Mouse (Mus musculus) stomach, embryonic 15.5 days (tissue): ENCODE data around the gene Ets2. TPM values are rescaled to one million over a fixed set of nuclear protein-coding genes. Genes with fewer than 3 reads are reported as not detected.

Source experiments
- ATAC-seq: fragments of 200-750 bp; cut with Nextera tagmentation; 2 replicates; pipeline ENCODE4 v1.8.0; 2017; ENCODE audit warnings: low read depth, moderate number of reproducible peaks, moderate TSS enrichment; ENCODE audit not compliant: insufficient read depth, low FRiP score
- H3K27ac ChIP-seq: fragments of 300-500 bp; sonication (generic); 2 replicates; pipeline ENCODE4 v1.5.1; 2015; ENCODE audit warnings: mild to moderate bottlenecking, inconsistent platforms
- H3K27me3 ChIP-seq: fragments of 300-500 bp; sonication (generic); replicated peaks from 2 replicates; pipeline ENCODE4 v1.6.1; 2015; ENCODE audit warnings: inconsistent platforms
- H3K36me3 ChIP-seq: fragments of 300-500 bp; sonication (generic); 2 replicates; pipeline ENCODE4 v1.6.1; 2015; ENCODE audit warnings: inconsistent platforms
- H3K4me1 ChIP-seq: fragments of 300-500 bp; sonication (generic); 2 replicates; pipeline ENCODE4 v1.6.1; 2015; ENCODE audit warnings: inconsistent platforms
- H3K4me2 ChIP-seq: fragments of 300-500 bp; sonication (generic); 2 replicates; pipeline ENCODE4 v1.6.1; 2015; ENCODE audit warnings: mild to moderate bottlenecking, inconsistent platforms
- H3K4me3 ChIP-seq: fragments of 300-500 bp; sonication (generic); replicated peaks from 2 replicates; pipeline ENCODE4 v1.5.1; 2015; ENCODE audit warnings: inconsistent platforms
- H3K9ac ChIP-seq: fragments of 300-500 bp; sonication (generic); 2 replicates; pipeline ENCODE4 v1.6.1; 2015; ENCODE audit warnings: inconsistent platforms
- H3K9me3 ChIP-seq: fragments of 300-500 bp; sonication (generic); 2 replicates; pipeline ENCODE4 v1.6.1; 2016; ENCODE audit warnings: inconsistent platforms
- WGBS: fragments of 180-500 bp; shearing (Covaris S2); methylation state at CpG from one replicate; pipeline ENCODE4 v1.1.7; 2015; 5-methylcytosine and 5-hydroxymethylcytosine counted together
- polyA plus RNA-seq: library from polyadenylated mRNA; unstranded; fragments of >200 nt; fragmentation: Nextera tagmentation; extraction: Ambion mirVana; gene quantifications from 2 replicates; pipeline ENCODE4 v1.2.1, GENCODE M21; 2015

The Ets2 gene
- polyA plus RNA-seq, 1 experiment from 2014 or later: 59.2 TPM

DNA sequence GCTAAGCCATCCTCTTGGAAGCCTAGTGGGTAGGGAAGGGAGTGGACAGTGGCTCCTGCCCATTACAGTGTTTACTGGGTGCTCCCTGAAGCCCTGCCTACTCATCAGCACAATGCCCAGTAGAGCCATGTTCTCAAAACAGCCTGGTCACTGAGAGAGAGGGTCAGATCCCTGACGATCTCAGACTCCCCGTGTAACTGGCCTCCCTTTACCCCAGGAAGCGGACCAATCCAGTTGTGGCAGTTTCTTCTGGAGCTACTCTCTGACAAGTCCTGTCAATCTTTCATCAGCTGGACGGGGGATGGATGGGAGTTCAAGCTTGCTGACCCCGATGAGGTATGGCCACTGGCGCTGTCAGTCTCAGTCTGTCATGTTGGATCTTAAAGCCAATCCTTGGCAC, 15.8 kb downstream of the Ets2 start:
- H3K9ac ChIP-seq: no peak overlapping the region
- ATAC-seq: no peak
- no peak overlapping the region for H3K4me2 ChIP-seq
- 93% methylated on average over 6 of the region's 6 CpGs for WGBS
- H3K27ac ChIP-seq: no peak overlapping the region
- no peaks in the 10 kb centered on the region for H3K4me1 ChIP-seq
- peaks cover 78% of the 10 kb centered on the region for H3K36me3 ChIP-seq
- H3K4me3 ChIP-seq: no peak overlapping the region
- H3K27me3 ChIP-seq: no peaks in the 10 kb centered on the region
- H3K9me3 ChIP-seq: no peaks in the 10 kb centered on the region

DNA sequence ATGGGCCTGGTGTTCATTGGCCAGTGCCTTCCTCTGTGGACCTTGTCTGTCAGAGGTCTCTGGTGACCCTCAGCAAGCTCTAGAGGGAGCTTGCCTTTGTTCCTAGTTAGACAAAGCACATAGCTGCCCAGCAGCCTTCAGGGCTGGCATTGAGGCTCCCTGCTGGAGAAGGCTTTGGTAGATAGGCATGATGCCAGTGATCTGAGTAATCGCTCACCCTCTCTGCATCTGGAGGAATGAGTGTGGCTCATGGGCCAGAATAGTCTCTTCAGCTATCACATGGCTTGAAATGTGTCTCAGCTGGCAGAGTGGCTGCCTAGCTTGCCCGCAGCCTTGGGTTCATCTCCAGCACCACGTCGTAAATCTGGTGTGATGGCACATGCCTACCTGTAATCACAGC, 16.2 kb downstream of the Ets2 start:
- WGBS: 95% methylated on average over 4 of the region's 4 CpGs
- Histone ChIP-seq H3K36me3 (peaks cover 78% of the 10 kb centered on the region), H3K27ac (no peak overlapping the region), H3K4me1 (no peaks in the 10 kb centered on the region), H3K9me3 (no peaks in the 10 kb centered on the region), H3K4me2 (no peak overlapping the region), H3K27me3 (no peaks in the 10 kb centered on the region), H3K4me3 (no peak overlapping the region), H3K9ac (no peak overlapping the region)
- ATAC-seq: no peak

DNA sequence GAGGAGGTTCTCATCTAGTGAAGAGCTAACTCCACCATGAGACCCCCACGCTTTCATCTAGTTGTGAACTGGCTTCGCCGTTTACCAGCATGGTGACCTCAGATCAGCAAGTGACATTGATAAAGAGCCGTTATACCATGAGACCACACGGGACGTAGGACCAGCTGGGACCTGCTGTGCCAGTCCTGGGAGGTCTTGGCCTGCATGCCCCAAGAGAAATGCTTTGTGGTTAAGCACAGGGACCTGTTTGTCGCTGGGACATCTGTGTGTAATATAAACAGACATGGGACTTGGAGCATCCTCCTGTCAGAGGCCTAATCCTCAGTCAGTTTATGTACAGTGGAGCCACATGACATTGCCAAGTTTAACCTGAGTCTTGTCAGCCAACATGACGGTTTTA, 18.7 kb downstream of the Ets2 start:
- Histone ChIP-seq H3K27ac (no peak overlapping the region), H3K4me1 (no peaks in the 10 kb centered on the region), H3K9me3 (no peaks in the 10 kb centered on the region), H3K4me3 (no peak overlapping the region), H3K27me3 (no peaks in the 10 kb centered on the region), H3K36me3 (peaks cover 58% of the 10 kb centered on the region), H3K9ac (no peak overlapping the region), H3K4me2 (no peak overlapping the region)
- WGBS: 82% methylated on average over 8 of the region's 8 CpGs
- ATAC-seq: no peak

DNA sequence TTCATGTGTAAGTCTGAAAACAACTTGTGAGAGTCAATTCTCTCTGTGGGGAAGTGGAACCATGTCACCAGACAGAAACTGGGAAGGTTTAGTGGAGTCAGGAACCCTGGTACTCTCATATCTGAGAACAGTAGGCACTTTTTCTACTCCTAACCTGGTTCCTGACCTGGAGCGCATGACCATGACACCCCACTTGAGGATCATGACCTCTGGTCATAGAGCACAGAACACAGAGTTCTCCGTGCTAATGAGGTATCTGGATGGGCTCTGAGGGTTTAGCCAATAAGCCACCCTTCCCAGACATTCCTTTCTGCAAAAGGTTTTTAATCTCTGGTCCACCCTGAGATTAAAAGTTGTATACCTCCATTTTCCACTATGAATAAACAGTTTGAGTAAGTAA, 22.4 kb downstream of the Ets2 start:
- Histone ChIP-seq H3K36me3 (peaks cover 21% of the 10 kb centered on the region), H3K4me1 (no peaks in the 10 kb centered on the region), H3K4me3 (no peak overlapping the region), H3K9ac (no peak overlapping the region), H3K4me2 (no peak overlapping the region), H3K27ac (no peak overlapping the region), H3K9me3 (no peaks in the 10 kb centered on the region), H3K27me3 (no peaks in the 10 kb centered on the region)
- WGBS: 76% methylated on average over 2 of the region's 2 CpGs
- no peak for ATAC-seq

DNA sequence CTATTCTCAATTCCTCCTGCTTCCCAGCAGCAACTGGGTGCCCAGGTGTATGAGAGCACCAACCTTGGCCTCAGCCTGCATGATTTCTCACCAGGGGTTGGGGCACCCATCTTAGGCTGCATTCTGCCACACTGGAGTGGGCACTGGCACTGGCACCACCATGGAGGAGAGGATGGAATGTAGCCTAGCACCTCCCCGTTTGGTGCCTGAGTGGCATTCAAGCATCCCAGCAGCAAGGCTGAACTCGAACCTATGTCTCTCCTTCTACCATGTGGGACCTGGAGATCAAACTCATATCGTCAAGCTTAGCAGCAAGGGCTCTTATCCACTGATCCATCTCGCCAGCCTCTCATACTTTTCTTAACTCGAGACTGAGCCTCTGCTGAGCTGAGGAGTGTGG, 22.9 kb downstream of the Ets2 start:
- ATAC-seq: no peak
- Histone ChIP-seq H3K4me3 (no peak overlapping the region), H3K36me3 (peaks cover 18% of the 10 kb centered on the region), H3K9me3 (no peaks in the 10 kb centered on the region), H3K9ac (no peak overlapping the region), H3K27ac (no peak overlapping the region), H3K4me2 (no peak overlapping the region), H3K27me3 (no peaks in the 10 kb centered on the region), H3K4me1 (no peaks in the 10 kb centered on the region)
- WGBS: 81% methylated on average over 5 of the region's 5 CpGs

DNA sequence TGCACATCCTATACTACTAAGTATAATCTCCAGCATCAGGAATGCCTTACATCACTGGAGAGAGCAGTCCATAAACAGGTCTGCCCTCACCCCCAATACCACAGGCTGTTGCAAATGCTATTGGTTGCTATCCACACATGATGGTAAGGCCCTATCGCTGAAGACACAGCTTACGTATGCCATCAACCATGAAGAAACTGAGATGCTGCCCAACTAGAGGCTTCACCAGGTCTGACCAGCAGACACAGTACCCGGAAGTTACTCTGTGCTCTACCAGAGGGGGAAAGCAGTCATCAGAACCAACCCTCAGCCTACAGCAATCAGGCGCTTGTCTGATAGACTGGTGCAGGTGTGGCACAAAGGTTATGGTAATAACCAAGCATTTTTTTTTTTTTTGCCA, 24.9 kb downstream of the Ets2 start:
- no peak overlapping the region for H3K27ac ChIP-seq
- H3K9me3 ChIP-seq: no peaks in the 10 kb centered on the region
- H3K4me2 ChIP-seq: no peak overlapping the region
- WGBS: 93% methylated on average over 4 of the region's 4 CpGs
- no peak overlapping the region for H3K9ac ChIP-seq
- H3K4me1 ChIP-seq: no peaks in the 10 kb centered on the region
- no peak for ATAC-seq
- H3K36me3 ChIP-seq: no peaks in the 10 kb centered on the region
- no peaks in the 10 kb centered on the region for H3K27me3 ChIP-seq
- H3K4me3 ChIP-seq: no peak overlapping the region

DNA sequence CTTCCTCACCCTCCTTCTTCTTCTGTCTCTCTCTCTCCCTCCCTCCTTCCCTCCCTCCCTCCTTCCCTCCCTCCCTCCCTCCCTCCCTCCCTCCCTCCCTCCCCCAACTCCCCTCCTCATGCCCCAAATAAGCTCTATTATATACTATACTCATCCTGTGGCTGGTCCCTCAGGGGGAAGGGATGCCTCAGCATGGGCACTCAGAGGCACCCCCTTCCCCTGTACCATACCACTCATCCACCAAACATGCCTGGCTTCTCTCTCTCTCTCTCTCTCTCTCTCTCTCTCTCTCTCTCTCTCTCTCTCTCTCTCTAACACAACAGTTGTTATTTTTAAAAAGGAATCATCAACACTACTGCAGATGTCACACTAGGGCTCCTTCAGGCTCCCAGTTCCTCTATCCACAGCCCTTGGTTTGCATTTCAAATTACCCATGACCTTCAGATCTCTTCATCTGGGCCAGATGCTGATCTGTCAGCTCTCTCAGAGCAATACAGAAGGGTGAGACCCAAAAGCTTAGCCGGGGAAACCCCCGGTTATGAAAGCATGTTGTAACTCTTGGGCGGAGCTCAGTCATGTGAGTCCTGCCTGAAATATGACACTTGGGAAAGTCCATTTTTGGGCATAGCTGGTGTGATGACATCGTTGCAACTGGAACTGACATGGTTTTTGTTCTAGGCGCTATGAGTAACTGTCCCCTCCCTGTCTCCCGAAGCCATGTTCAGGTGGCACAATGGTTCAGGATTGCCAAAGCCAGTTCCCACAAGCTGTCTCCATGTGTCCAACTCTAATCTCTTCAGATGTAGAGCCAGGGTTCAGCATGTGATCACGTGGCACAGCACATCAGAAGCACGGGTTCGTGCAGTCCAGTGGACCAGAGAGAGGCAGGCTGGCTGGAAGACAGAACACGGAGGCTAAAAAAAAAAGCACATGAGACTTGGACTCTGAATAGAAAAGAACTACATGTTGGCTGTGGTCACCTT, 26.9 kb downstream of the Ets2 start:
- WGBS: 61% methylated on average over 10 of the region's 10 CpGs
- peak; percentile 56; the same call in 1 of the 2 replicates for ATAC-seq
- H3K4me1 ChIP-seq: no peaks in the 10 kb centered on the region

DNA sequence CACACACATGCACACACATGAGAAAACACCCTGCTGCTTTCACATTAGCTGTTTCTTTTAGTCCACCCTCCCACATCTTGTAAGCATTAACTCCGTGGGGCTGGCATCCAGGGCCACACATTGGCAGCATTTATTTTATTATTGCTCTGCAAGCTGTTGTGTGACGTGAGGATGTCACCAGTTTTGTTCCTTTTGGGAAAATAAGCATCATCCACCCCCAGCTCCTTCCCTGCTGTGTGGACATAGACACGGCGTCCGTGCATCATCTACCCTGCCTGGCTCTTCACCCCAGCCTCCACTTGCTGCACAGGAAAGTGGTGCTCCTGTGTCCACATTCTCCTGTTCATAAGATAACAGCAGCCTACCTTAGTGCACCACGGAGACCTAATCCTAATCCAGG, 27.9 kb downstream of the Ets2 start:
- H3K36me3 ChIP-seq: no peaks in the 10 kb centered on the region
- H3K27ac ChIP-seq: no peak overlapping the region
- WGBS: 72% methylated on average over 6 of the region's 6 CpGs
- H3K4me1 ChIP-seq: no peaks in the 10 kb centered on the region
- H3K9me3 ChIP-seq: no peaks in the 10 kb centered on the region
- no peaks in the 10 kb centered on the region for H3K27me3 ChIP-seq
- no peak overlapping the region for H3K9ac ChIP-seq
- H3K4me2 ChIP-seq: no peak overlapping the region
- no peak for ATAC-seq
- H3K4me3 ChIP-seq: no peak overlapping the region

More for the DNA sequence above, 26.9 kb downstream of the Ets2 start:
- Histone ChIP-seq H3K27me3 (no peaks in the 10 kb centered on the region), H3K27ac (no peak overlapping the region), H3K4me2 (no peak overlapping the region), H3K4me3 (no peak overlapping the region), H3K36me3 (no peaks in the 10 kb centered on the region), H3K9me3 (no peaks in the 10 kb centered on the region), H3K9ac (no peak overlapping the region)

DNA sequence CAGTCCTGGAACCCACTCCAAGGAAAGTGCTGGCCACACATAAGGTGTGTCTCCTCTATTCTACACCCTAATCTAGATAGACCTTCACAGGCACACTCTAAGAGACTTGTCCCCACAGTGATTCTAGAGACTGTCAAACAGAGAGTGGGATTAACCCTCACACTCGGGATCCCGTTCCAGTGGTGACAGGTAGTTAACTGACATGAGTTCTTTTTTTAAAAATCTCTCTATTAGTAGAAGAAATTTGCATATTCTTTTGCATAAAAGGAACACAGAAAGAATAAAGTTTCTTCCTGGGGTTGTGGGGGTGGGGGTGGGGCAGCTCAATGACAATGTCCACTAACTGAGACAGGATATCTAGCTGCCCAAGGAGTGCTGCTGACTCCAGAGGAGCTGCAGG, 32.9 kb downstream of the Ets2 start:
- no peak for ATAC-seq
- Histone ChIP-seq H3K4me3 (no peak overlapping the region), H3K9ac (no peak overlapping the region), H3K27ac (no peak overlapping the region), H3K27me3 (no peaks in the 10 kb centered on the region), H3K4me2 (no peak overlapping the region), H3K9me3 (no peaks in the 10 kb centered on the region), H3K36me3 (no peaks in the 10 kb centered on the region), H3K4me1 (no peaks in the 10 kb centered on the region)
- WGBS: 73% methylated on average over 2 of the region's 2 CpGs

DNA sequence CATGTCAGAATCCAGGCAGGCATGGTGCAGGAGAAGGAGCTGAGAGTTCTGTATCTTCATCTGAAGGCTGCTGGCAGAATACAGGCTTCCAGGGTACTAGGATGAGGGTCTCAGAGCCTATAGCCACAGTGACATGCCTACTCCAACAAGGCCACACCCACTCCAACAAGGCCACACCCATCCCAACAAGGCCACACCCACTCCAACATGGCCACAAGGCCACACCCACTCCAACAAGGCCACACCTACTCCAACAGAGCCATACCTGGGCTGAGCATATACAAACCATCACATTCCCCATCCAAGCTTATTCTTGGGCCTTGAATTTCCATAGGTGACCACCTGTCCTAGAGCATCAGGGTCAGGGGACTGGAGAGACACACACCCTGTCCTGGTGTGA, 34.2 kb downstream of the Ets2 start:
- Histone ChIP-seq H3K9ac (no peak overlapping the region), H3K4me2 (no peak overlapping the region), H3K36me3 (no peaks in the 10 kb centered on the region), H3K4me3 (no peak overlapping the region), H3K27ac (no peak overlapping the region), H3K27me3 (no peaks in the 10 kb centered on the region), H3K9me3 (no peaks in the 10 kb centered on the region), H3K4me1 (0 out of 2 replicates have a peak, but pooled peaks cover 2% of the 10 kb centered on the region)
- ATAC-seq: no peak

DNA sequence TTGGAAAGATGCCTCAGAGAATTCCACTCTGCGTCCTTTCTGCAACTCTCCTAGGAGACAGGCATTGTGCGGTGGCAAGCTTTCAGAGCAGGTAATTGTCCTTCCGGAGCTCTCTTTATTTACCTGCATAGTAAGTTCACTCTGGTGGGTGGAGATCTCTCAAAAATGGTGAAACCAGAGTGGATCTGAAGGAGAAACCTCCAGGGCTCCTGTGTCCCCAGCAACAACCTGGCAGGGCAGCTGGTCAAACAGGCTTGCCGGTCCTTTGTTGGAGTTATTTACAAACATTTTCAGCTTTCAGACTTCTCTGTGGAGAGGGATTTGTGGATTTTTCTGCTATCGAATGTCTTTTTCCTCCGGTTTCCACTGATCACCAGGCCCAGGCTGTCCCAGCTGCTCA, 34.6 kb downstream of the Ets2 start:
- no peak for ATAC-seq
- no peak overlapping the region for H3K9ac ChIP-seq
- H3K9me3 ChIP-seq: no peaks in the 10 kb centered on the region
- 0 out of 2 replicates have a peak overlapping the region, but pooled peaks have one; percentile 13 for H3K27ac ChIP-seq
- no peak overlapping the region for H3K4me3 ChIP-seq
- WGBS: 63% methylated on average over 6 of the region's 6 CpGs
- peaks cover 6% of the 10 kb centered on the region; the same call in 1 of the 2 replicates for H3K4me1 ChIP-seq
- no peaks in the 10 kb centered on the region for H3K27me3 ChIP-seq
- H3K36me3 ChIP-seq: no peaks in the 10 kb centered on the region
- no peak overlapping the region for H3K4me2 ChIP-seq

DNA sequence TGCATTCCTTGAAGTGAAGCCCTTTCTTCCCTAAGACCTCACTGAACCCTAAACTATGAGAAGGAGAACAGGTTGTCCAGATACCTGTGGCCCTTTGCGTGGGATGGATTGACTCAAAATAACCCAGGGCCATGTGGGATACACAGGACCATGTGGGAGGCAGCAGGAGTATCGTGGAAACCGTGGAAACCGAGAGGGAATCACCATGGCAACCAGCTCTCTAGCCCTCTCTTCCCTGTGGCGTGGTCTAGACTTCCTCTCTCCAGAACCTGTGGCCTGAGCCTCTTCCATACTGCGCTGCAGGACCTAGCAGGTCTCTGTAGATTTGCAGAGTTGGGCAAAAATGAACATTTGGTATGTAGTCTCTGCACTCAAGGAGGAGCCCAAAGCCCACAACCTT, 37.6 kb downstream of the Ets2 start:
- no peaks in the 10 kb centered on the region for H3K36me3 ChIP-seq
- no peak overlapping the region for H3K4me3 ChIP-seq
- no peak overlapping the region for H3K9ac ChIP-seq
- WGBS: 73% methylated on average over 6 of the region's 6 CpGs
- no peak overlapping the region for H3K27ac ChIP-seq
- H3K9me3 ChIP-seq: no peaks in the 10 kb centered on the region
- no peaks in the 10 kb centered on the region for H3K27me3 ChIP-seq
- H3K4me1 ChIP-seq: peaks cover 12% of the 10 kb centered on the region
- no peak for ATAC-seq
- no peak overlapping the region for H3K4me2 ChIP-seq
